24 mouse cellular contexts compared by ENCODE assay signal in the genomic region with DNA sequence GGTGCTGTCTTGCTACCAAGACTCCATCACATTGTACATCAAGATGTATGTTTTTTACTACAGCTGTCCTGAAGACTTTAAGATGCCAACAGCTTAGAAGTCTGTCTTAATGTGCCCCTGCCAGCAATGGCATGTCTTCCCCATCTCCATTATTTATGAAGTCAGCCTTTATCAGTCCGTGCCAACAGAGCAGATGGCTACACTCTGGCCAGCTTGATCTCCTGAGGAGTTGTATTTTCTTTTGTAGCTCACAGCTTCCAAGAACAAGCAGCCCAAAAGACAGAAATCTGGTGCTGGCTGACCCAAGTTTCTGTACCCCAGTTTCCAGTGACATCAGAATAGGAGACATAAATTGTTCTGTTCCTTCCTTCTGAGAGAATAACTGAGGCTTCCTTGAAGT.
DNase-seq lines count a peak whose midpoint lies in the region; ATAC-seq lines count a peak whose summit lies in the region.
"Had no signal": no experiment of that assay in that cellular context is flagged by ENCODE, and none has a peak within 500 bp of the region (broad histone marks: within the 10 kb centered on the region; RNA-seq: fewer than 3 reads in every experiment).

No protein-coding gene starts in this region.

- H3K36me3 ChIP-seq in forebrain, embryonic 14.5 days (ENCODE audit: control insufficient read depth, insufficient read depth, low read length): no peaks in the 10 kb centered on the region
- no peaks in the 10 kb centered on the region for H3K36me3 ChIP-seq in forebrain, embryonic 12.5 days (replicated peaks)
- no peaks in the 10 kb centered on the region for H3K36me3 ChIP-seq in liver, embryonic 12.5 days
- H3K36me3 ChIP-seq: embryonic facial prominence, embryonic 12.5 days; heart, embryonic 12.5 days; hindbrain, embryonic 13.5 days; limb, embryonic 15.5 days; midbrain, embryonic 12.5 days; neural tube, embryonic 13.5 days had no signal

- no peak overlapping the region for H3K27ac ChIP-seq in forebrain, embryonic 14.5 days (ENCODE audit: low read depth, low read length)
- no peak overlapping the region for H3K27ac ChIP-seq in forebrain, embryonic 12.5 days
- no peak overlapping the region for H3K27ac ChIP-seq in liver, embryonic 12.5 days
- H3K27ac ChIP-seq: embryonic facial prominence, embryonic 12.5 days; hindbrain, embryonic 13.5 days; limb, embryonic 15.5 days; midbrain, embryonic 12.5 days; neural tube, embryonic 13.5 days had no signal

- H3K9me3 ChIP-seq in forebrain, embryonic 14.5 days (replicated peaks; ENCODE audit: control insufficient read depth, low read length): no peaks in the 10 kb centered on the region
- H3K9me3 ChIP-seq in forebrain, embryonic 12.5 days: no peaks in the 10 kb centered on the region
- H3K9me3 ChIP-seq in liver, embryonic 12.5 days (replicated peaks): no peaks in the 10 kb centered on the region
- H3K9me3 ChIP-seq: embryonic facial prominence, embryonic 12.5 days; heart, embryonic 12.5 days; hindbrain, embryonic 13.5 days; limb, embryonic 15.5 days; midbrain, embryonic 12.5 days; neural tube, embryonic 13.5 days had no signal

- peaks cover 2% of the 10 kb centered on the region; the same call in 1 of the 2 replicates for H3K4me1 ChIP-seq in forebrain, embryonic 14.5 days (ENCODE audit: control insufficient read depth, insufficient read depth, low read length)
- no peaks in the 10 kb centered on the region for H3K4me1 ChIP-seq in forebrain, embryonic 12.5 days
- H3K4me1 ChIP-seq in liver, embryonic 12.5 days: no peaks in the 10 kb centered on the region
- H3K4me1 ChIP-seq: heart, embryonic 12.5 days; hindbrain, embryonic 13.5 days; midbrain, embryonic 12.5 days; neural tube, embryonic 13.5 days had no signal

- no peak overlapping the region for H3K4me3 ChIP-seq in forebrain, embryonic 14.5 days (ENCODE audit: low read depth, low read length)
- H3K4me3 ChIP-seq in forebrain, embryonic 12.5 days (replicated peaks): no peak overlapping the region
- no peak overlapping the region for H3K4me3 ChIP-seq in liver, embryonic 12.5 days
- H3K4me3 ChIP-seq: embryonic facial prominence, embryonic 12.5 days; erythroblast, embryonic 14.5 days; heart, embryonic 12.5 days; hindbrain, embryonic 13.5 days; limb, embryonic 15.5 days; midbrain, embryonic 12.5 days; neural tube, embryonic 13.5 days had no signal

- no peak overlapping the region for H3K4me2 ChIP-seq in forebrain, embryonic 14.5 days (ENCODE audit: low read length)
- H3K4me2 ChIP-seq in forebrain, embryonic 12.5 days: no peak overlapping the region
- no peak overlapping the region for H3K4me2 ChIP-seq in liver, embryonic 12.5 days
- H3K4me2 ChIP-seq: embryonic facial prominence, embryonic 12.5 days; heart, embryonic 12.5 days; hindbrain, embryonic 13.5 days; limb, embryonic 15.5 days; midbrain, embryonic 12.5 days; neural tube, embryonic 13.5 days had no signal

- H3K9ac ChIP-seq in forebrain, embryonic 14.5 days (ENCODE audit: low read length): no peak overlapping the region
- no peak overlapping the region for H3K9ac ChIP-seq in forebrain, embryonic 12.5 days
- no peak overlapping the region for H3K9ac ChIP-seq in liver, embryonic 12.5 days
- H3K9ac ChIP-seq: embryonic facial prominence, embryonic 12.5 days; heart, embryonic 12.5 days; hindbrain, embryonic 13.5 days; limb, embryonic 15.5 days; midbrain, embryonic 12.5 days; neural tube, embryonic 13.5 days had no signal

- ATAC-seq in forebrain, embryonic 14.5 days: no peak; the same call in 1 of the 2 replicates
- no peak for ATAC-seq in forebrain, embryonic 12.5 days (ENCODE audit: low FRiP score)
- no peak for ATAC-seq in liver, embryonic 12.5 days
- ATAC-seq: activated CD4-positive, CD25-positive, alpha-beta regulatory T cell, adult 4 months; CD4-positive, CD25-positive, alpha-beta regulatory T cell, adult 4 months; lung, postnatal 0 days; Patski had no signal

- WGBS in forebrain, embryonic 14.5 days: 67% methylated on average over 1 of the region's 1 CpGs
- WGBS in forebrain, embryonic 12.5 days: 83% methylated on average over 1 of the region's 1 CpGs
- WGBS in liver, embryonic 12.5 days (ENCODE audit: insufficient replicate concordance): 48% methylated on average over 1 of the region's 1 CpGs

- DNase-seq in forebrain, embryonic 14.5 days (ENCODE audit: low spot score): peak; percentile 67
- peak; percentile 10 for DNase-seq in right cerebral cortex, postnatal 4 days
- no peak for DNase-seq in right cerebral cortex, adult 18-20 months
- peak; percentile 84 to 90 for DNase-seq in cerebellum, postnatal 10 days
- no peak for DNase-seq in T-cell, adult 2 months (ENCODE audit: low spot score)
- no peak for DNase-seq in gastrocnemius, adult 8-10 months (ENCODE audit: low spot score in 2 of 2)
- DNase-seq: adrenal gland, postnatal 14 days; heart, postnatal 14 days; kidney, adult 8-10 months; kidney, postnatal 4 days; thymus, postnatal 36 days had no signal

- no peaks in the 10 kb centered on the region for H3K27me3 ChIP-seq in forebrain, embryonic 14.5 days (replicated peaks; ENCODE audit: control insufficient read depth, insufficient read depth, low read length)
- no peaks in the 10 kb centered on the region for H3K27me3 ChIP-seq in forebrain, embryonic 12.5 days
- H3K27me3 ChIP-seq in liver, embryonic 12.5 days (replicated peaks): no peaks in the 10 kb centered on the region; the same call in 1 of the 2 replicates
- H3K27me3 ChIP-seq: heart, embryonic 12.5 days; hindbrain, embryonic 13.5 days; neural tube, embryonic 13.5 days had no signal

Comparison
In these comparisons a context has a peak if more than half of its experiments do, and no peak if none do; other contexts are left out.
1. DNase-seq: peak in forebrain, embryonic 14.5 days (single experiment), right cerebral cortex, postnatal 4 days (single experiment) and cerebellum, postnatal 10 days (2 of 2); none in right cerebral cortex, adult 18-20 months (single experiment), T-cell, adult 2 months (single experiment) and gastrocnemius, adult 8-10 months (0 of 2).